Mouse (Mus musculus): Measurements from ENCODE around the gene Med13l. TPM values are rescaled to one million over a fixed set of nuclear protein-coding genes. Genes with fewer than 3 reads are reported as not detected.

The Med13l gene
- polyA plus RNA-seq, 1 experiment = 7.3 TPM

- Histone ChIP-seq H3K27me3 (ENCODE audit: control insufficient read depth, insufficient read depth, low read length) (no peaks in the 10 kb centered on the region), H3K27ac (ENCODE audit: control insufficient read depth, insufficient read depth, low read depth, low read length) (no peak overlapping the region), H3K36me3 (ENCODE audit: control insufficient read depth, insufficient read depth, low read length) (no peaks in the 10 kb centered on the region), H3K4me3 (ENCODE audit: control insufficient read depth, low read depth, low read length) (no peak overlapping the region), H3K4me1 (ENCODE audit: control insufficient read depth, insufficient read depth, low read length) (peaks cover 19% of the 10 kb centered on the region)
- TF ChIP-seq POLR2A (IDR thresholded peaks at IDR 0.05; ENCODE audit: control insufficient read depth, low read depth, low read length) (no peak), CTCF (IDR thresholded peaks at IDR 0.05; ENCODE audit: control insufficient read depth, insufficient read depth, insufficient replicate concordance, low read depth, low read length) (no peak)
Observed at GRCm38 (mm10) chr5:118606636-118607035, 46.2 kb downstream of the Med13l start.

- Histone ChIP-seq H3K27ac (ENCODE audit: control insufficient read depth, insufficient read depth, low read depth, low read length) (no peak overlapping the region), H3K36me3 (ENCODE audit: control insufficient read depth, insufficient read depth, low read length) (no peaks in the 10 kb centered on the region), H3K4me1 (ENCODE audit: control insufficient read depth, insufficient read depth, low read length) (peaks cover 19% of the 10 kb centered on the region), H3K4me3 (ENCODE audit: control insufficient read depth, low read depth, low read length) (no peak overlapping the region), H3K27me3 (ENCODE audit: control insufficient read depth, insufficient read depth, low read length) (no peaks in the 10 kb centered on the region)
- TF ChIP-seq CTCF (IDR thresholded peaks at IDR 0.05; ENCODE audit: control insufficient read depth, insufficient read depth, insufficient replicate concordance, low read depth, low read length) (no peak), POLR2A (IDR thresholded peaks at IDR 0.05; ENCODE audit: control insufficient read depth, low read depth, low read length) (no peak)
Observed at GRCm38 (mm10) chr5:118607900-118608299, 47.4 kb downstream of the Med13l start.

GRCm38 (mm10) chr5:118610468-118610867 lies 50.0 kb downstream of the Med13l start:
- Histone ChIP-seq H3K36me3 (ENCODE audit: control insufficient read depth, insufficient read depth, low read length) (no peaks in the 10 kb centered on the region), H3K4me3 (ENCODE audit: control insufficient read depth, low read depth, low read length) (no peak overlapping the region), H3K27ac (ENCODE audit: control insufficient read depth, insufficient read depth, low read depth, low read length) (no peak overlapping the region), H3K4me1 (ENCODE audit: control insufficient read depth, insufficient read depth, low read length) (peaks cover 19% of the 10 kb centered on the region), H3K27me3 (ENCODE audit: control insufficient read depth, insufficient read depth, low read length) (no peaks in the 10 kb centered on the region)
- no peak for TF ChIP-seq CTCF (IDR thresholded peaks at IDR 0.05; ENCODE audit: control insufficient read depth, insufficient read depth, insufficient replicate concordance, low read depth, low read length)
- no peak for TF ChIP-seq POLR2A (IDR thresholded peaks at IDR 0.05; ENCODE audit: control insufficient read depth, low read depth, low read length)

- H3K36me3 ChIP-seq (ENCODE audit: control insufficient read depth, insufficient read depth, low read length) = no peaks in the 10 kb centered on the region
- H3K4me3 ChIP-seq (ENCODE audit: control insufficient read depth, low read depth, low read length) = no peak overlapping the region
- H3K4me1 ChIP-seq (ENCODE audit: control insufficient read depth, insufficient read depth, low read length) = peaks cover 17% of the 10 kb centered on the region
- H3K27ac ChIP-seq (ENCODE audit: control insufficient read depth, insufficient read depth, low read depth, low read length) = no peak overlapping the region
- no peaks in the 10 kb centered on the region for H3K27me3 ChIP-seq (ENCODE audit: control insufficient read depth, insufficient read depth, low read length)
- no peak for TF ChIP-seq POLR2A (IDR thresholded peaks at IDR 0.05; ENCODE audit: control insufficient read depth, low read depth, low read length)
- no peak for TF ChIP-seq CTCF (IDR thresholded peaks at IDR 0.05; ENCODE audit: control insufficient read depth, insufficient read depth, insufficient replicate concordance, low read depth, low read length)
Observed at GRCm38 (mm10) chr5:118612956-118613631, 52.6 kb downstream of the Med13l start.

GRCm38 (mm10) chr5:118613704-118614103 lies 53.2 kb downstream of the Med13l start:
- no peaks in the 10 kb centered on the region for H3K36me3 ChIP-seq (ENCODE audit: control insufficient read depth, insufficient read depth, low read length)
- no peak overlapping the region for H3K4me3 ChIP-seq (ENCODE audit: control insufficient read depth, low read depth, low read length)
- H3K4me1 ChIP-seq (ENCODE audit: control insufficient read depth, insufficient read depth, low read length) = peaks cover 15% of the 10 kb centered on the region
- TF ChIP-seq CTCF (IDR thresholded peaks at IDR 0.05; ENCODE audit: control insufficient read depth, insufficient read depth, insufficient replicate concordance, low read depth, low read length) (no peak), POLR2A (IDR thresholded peaks at IDR 0.05; ENCODE audit: control insufficient read depth, low read depth, low read length) (no peak)
- no peaks in the 10 kb centered on the region for H3K27me3 ChIP-seq (ENCODE audit: control insufficient read depth, insufficient read depth, low read length)
- H3K27ac ChIP-seq (ENCODE audit: control insufficient read depth, insufficient read depth, low read depth, low read length) = no peak overlapping the region

- Histone ChIP-seq H3K27ac (ENCODE audit: control insufficient read depth, insufficient read depth, low read depth, low read length) (no peak overlapping the region), H3K4me3 (ENCODE audit: control insufficient read depth, low read depth, low read length) (no peak overlapping the region), H3K4me1 (ENCODE audit: control insufficient read depth, insufficient read depth, low read length) (peaks cover 12% of the 10 kb centered on the region), H3K36me3 (ENCODE audit: control insufficient read depth, insufficient read depth, low read length) (no peaks in the 10 kb centered on the region), H3K27me3 (ENCODE audit: control insufficient read depth, insufficient read depth, low read length) (no peaks in the 10 kb centered on the region)
- TF ChIP-seq CTCF (IDR thresholded peaks at IDR 0.05; ENCODE audit: control insufficient read depth, insufficient read depth, insufficient replicate concordance, low read depth, low read length) (no peak), POLR2A (IDR thresholded peaks at IDR 0.05; ENCODE audit: control insufficient read depth, low read depth, low read length) (no peak)
Observed at GRCm38 (mm10) chr5:118614116-118614515, 53.6 kb downstream of the Med13l start.

GRCm38 (mm10) chr5:118614571-118614981 lies 54.1 kb downstream of the Med13l start:
- H3K36me3 ChIP-seq (ENCODE audit: control insufficient read depth, insufficient read depth, low read length) = no peaks in the 10 kb centered on the region
- no peak overlapping the region for H3K4me3 ChIP-seq (ENCODE audit: control insufficient read depth, low read depth, low read length)
- peaks cover 9% of the 10 kb centered on the region for H3K4me1 ChIP-seq (ENCODE audit: control insufficient read depth, insufficient read depth, low read length)
- no peak overlapping the region for H3K27ac ChIP-seq (ENCODE audit: control insufficient read depth, insufficient read depth, low read depth, low read length)
- TF ChIP-seq POLR2A (IDR thresholded peaks at IDR 0.05; ENCODE audit: control insufficient read depth, low read depth, low read length) (no peak), CTCF (IDR thresholded peaks at IDR 0.05; ENCODE audit: control insufficient read depth, insufficient read depth, insufficient replicate concordance, low read depth, low read length) (no peak)
- H3K27me3 ChIP-seq (ENCODE audit: control insufficient read depth, insufficient read depth, low read length) = no peaks in the 10 kb centered on the region

Measured in testis, adult 2 months (tissue).